Mouse (Mus musculus) forebrain, embryonic 14.5 days (tissue): ENCODE measurements at regions not wholly inside any gene's neighbourhood (a gene's known extent, or its start where the extent isn't known, plus 50 kb on each side); places are given as distances from the start of the nearest gene placed in this dataset.
A peak's percentile ranks its signal among the peaks of the same experiment; 100 is the strongest.

Experiments used
- ATAC-seq: fragments of 200-750 bp; cut with Nextera tagmentation; 2 replicates; pipeline ENCODE4 v1.8.0; 2017; ENCODE audit warnings: mild to moderate bottlenecking, moderate library complexity
- DNase-seq: peaks from one replicate; pipeline ENCODE4 v3.0.0-alpha.2; 2015; ENCODE audit warnings: low spot score
- H3K27ac ChIP-seq: fragments of 300-500 bp; sonication (generic); 2 replicates; pipeline ENCODE4 v1.5.1; 2014; ENCODE audit warnings: low read depth, mild to moderate bottlenecking, control low read depth, low read length, moderate library complexity
- H3K27me3 ChIP-seq: fragments of 300-500 bp; sonication (generic); replicated peaks from 2 replicates; pipeline ENCODE4 v1.6.1; 2014; ENCODE audit warnings: low read length, control low read depth, mixed read lengths; ENCODE audit not compliant: control insufficient read depth, insufficient read depth
- H3K36me3 ChIP-seq: fragments of 300-500 bp; sonication (generic); 2 replicates; pipeline ENCODE4 v1.6.1; 2014; ENCODE audit warnings: low read length, control low read depth; ENCODE audit not compliant: control insufficient read depth, insufficient read depth
- H3K4me1 ChIP-seq: fragments of 300-500 bp; sonication (generic); 2 replicates; pipeline ENCODE4 v1.6.1; 2014; ENCODE audit warnings: antibody characterized with exemption, low read length, control low read depth; ENCODE audit not compliant: control insufficient read depth, insufficient read depth
- H3K4me2 ChIP-seq: fragments of 300-500 bp; sonication (generic); 2 replicates; pipeline ENCODE4 v1.6.1; 2014; ENCODE audit warnings: mild to moderate bottlenecking, control low read depth, low read length
- H3K4me3 ChIP-seq: fragments of 300-500 bp; sonication (generic); 2 replicates; pipeline ENCODE4 v1.5.1; 2014; ENCODE audit warnings: low read depth, low read length, control low read depth
- H3K9ac ChIP-seq: fragments of 300-500 bp; sonication (generic); 2 replicates; pipeline ENCODE4 v1.6.1; 2014; ENCODE audit warnings: mild to moderate bottlenecking, low read length, control low read depth, moderate library complexity
- H3K9me3 ChIP-seq: fragments of 300-500 bp; sonication (generic); replicated peaks from 2 replicates; pipeline ENCODE4 v1.6.1; 2016; ENCODE audit warnings: low read length, control low read depth, mixed read lengths; ENCODE audit not compliant: control insufficient read depth
- WGBS: fragments of 180-500 bp; shearing (Covaris S2); extraction: QIAGEN DNeasy Blood & Tissue Kit; methylation state at CpG from one replicate; pipeline ENCODE4 v1.1.7; 2014; 5-methylcytosine and 5-hydroxymethylcytosine counted together

GRCm38 (mm10) chr13:42490956-42491680, 189.3 kb upstream of the Phactr1 start:
- DNase-seq (no peak), ATAC-seq (no peak)
- no peak overlapping the region for H3K4me2 ChIP-seq
- H3K9ac ChIP-seq, result no peak overlapping the region
- H3K4me3 ChIP-seq, result no peak overlapping the region
- no peaks in the 10 kb centered on the region for H3K36me3 ChIP-seq
- no peak overlapping the region for H3K27ac ChIP-seq
- no peaks in the 10 kb centered on the region for H3K4me1 ChIP-seq
- no peaks in the 10 kb centered on the region for H3K27me3 ChIP-seq
- WGBS, result 83% methylated on average over 4 of the region's 4 CpGs
- no peaks in the 10 kb centered on the region for H3K9me3 ChIP-seq

DNA sequence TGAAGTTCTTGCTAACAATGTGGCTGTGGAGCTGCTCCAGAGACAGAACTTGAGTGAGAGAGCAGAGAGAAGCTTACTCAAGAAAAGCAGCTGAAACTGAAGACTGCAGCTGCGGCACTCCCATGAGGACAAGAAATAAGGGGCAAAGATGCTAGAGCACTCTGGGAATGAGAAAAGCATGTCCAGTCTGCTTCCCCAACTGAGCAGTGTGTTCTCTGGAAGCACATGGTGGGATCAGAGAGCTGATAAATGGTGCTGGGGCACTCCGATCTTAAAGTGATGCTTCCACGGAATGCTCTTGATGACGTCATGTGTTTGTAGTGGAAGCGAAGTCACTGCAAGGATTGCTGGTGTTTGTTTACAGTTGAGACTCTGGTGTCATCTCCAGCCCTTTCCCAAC, 186.1 kb upstream of the Phactr1 start:
- 96% methylated on average over 5 of the region's 5 CpGs for WGBS
- H3K36me3 ChIP-seq, result no peaks in the 10 kb centered on the region
- H3K27ac ChIP-seq, result no peak overlapping the region
- DNase-seq (no peak), ATAC-seq (no peak)
- no peak overlapping the region for H3K4me2 ChIP-seq
- no peaks in the 10 kb centered on the region for H3K27me3 ChIP-seq
- H3K9ac ChIP-seq, result no peak overlapping the region
- no peaks in the 10 kb centered on the region for H3K9me3 ChIP-seq
- no peaks in the 10 kb centered on the region for H3K4me1 ChIP-seq
- H3K4me3 ChIP-seq, result no peak overlapping the region

- H3K27me3 ChIP-seq, result no peaks in the 10 kb centered on the region
- H3K9me3 ChIP-seq, result no peaks in the 10 kb centered on the region
- WGBS, result 68% methylated on average over 4 of the region's 4 CpGs
- DNase-seq (no peak), ATAC-seq (no peak)
- H3K4me2 ChIP-seq, result no peak overlapping the region
- no peak overlapping the region for H3K4me3 ChIP-seq
- no peaks in the 10 kb centered on the region for H3K4me1 ChIP-seq
- no peak overlapping the region for H3K9ac ChIP-seq
- no peak overlapping the region for H3K27ac ChIP-seq
- no peaks in the 10 kb centered on the region for H3K36me3 ChIP-seq
These were observed 182.1 kb upstream of the Phactr1 start for GRCm38 (mm10) chr13:42498351-42498750.

DNA sequence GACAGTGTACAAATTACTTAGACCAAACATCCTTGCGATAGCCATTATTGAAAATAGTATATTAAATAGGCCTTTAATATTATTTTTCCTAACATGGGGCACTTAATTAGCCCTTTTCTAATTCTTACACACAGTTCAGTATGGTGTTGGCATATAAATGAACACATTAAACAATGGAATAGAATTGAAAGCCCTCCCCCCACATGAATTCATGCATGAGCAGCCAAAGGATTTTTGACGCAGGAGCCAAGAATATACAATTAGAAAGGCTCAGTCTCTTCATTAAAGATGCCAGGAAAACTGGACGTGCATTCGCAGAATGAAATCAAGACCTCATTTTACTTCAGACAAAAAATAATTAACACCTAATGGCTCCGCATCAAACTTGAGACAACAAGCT, 172.9 kb upstream of the Phactr1 start:
- no peak overlapping the region for H3K9ac ChIP-seq
- peak overlapping the region; percentile 29; the same call in 1 of the 2 replicates for H3K27ac ChIP-seq
- DNase-seq, result peak; percentile 89
- no peaks in the 10 kb centered on the region for H3K27me3 ChIP-seq
- peaks cover 13% of the 10 kb centered on the region for H3K4me1 ChIP-seq
- peak; percentile 82 for ATAC-seq
- WGBS, result 7% methylated on average over 5 of the region's 5 CpGs
- no peaks in the 10 kb centered on the region for H3K36me3 ChIP-seq
- H3K9me3 ChIP-seq, result no peaks in the 10 kb centered on the region
- H3K4me3 ChIP-seq, result no peak overlapping the region
- no peak overlapping the region for H3K4me2 ChIP-seq

DNA sequence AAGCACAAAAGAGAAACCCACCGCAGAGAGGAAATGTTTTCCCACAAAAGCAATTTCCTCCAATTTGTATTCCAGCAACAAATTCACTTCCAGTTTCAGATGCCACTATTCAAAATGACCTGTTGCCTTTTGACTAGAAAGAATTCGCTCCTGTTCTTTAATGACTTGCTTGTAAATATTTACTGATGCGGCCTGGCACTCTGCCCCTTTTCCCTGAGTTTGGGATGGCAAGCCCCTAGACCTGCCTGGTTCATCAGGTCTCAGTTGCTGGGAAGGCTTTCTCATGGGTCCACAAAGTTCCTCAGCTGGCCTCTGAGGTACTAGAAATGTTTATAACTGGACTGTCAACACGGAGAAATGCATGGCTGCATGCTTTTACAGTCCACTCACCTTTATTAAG, 161.7 kb upstream of the Phactr1 start:
- Histone ChIP-seq H3K27me3 (no peaks in the 10 kb centered on the region), H3K27ac (no peak overlapping the region), H3K4me3 (no peak overlapping the region), H3K4me1 (no peaks in the 10 kb centered on the region), H3K36me3 (no peaks in the 10 kb centered on the region), H3K9me3 (no peaks in the 10 kb centered on the region), H3K9ac (no peak overlapping the region), H3K4me2 (no peak overlapping the region)
- DNase-seq (no peak), ATAC-seq (no peak)
- 86% methylated on average over 4 of the region's 4 CpGs for WGBS

GRCm38 (mm10) chr13:42522553-42522952, 157.9 kb upstream of the Phactr1 start:
- ATAC-seq (no peak), DNase-seq (no peak)
- Histone ChIP-seq H3K4me1 (no peaks in the 10 kb centered on the region), H3K27me3 (no peaks in the 10 kb centered on the region), H3K9ac (no peak overlapping the region), H3K36me3 (no peaks in the 10 kb centered on the region), H3K4me3 (no peak overlapping the region), H3K9me3 (no peaks in the 10 kb centered on the region), H3K4me2 (no peak overlapping the region), H3K27ac (no peak overlapping the region)

GRCm38 (mm10) chr13:42526163-42526562, 154.3 kb upstream of the Phactr1 start:
- Histone ChIP-seq H3K4me1 (no peaks in the 10 kb centered on the region), H3K4me3 (no peak overlapping the region), H3K9ac (no peak overlapping the region), H3K36me3 (no peaks in the 10 kb centered on the region), H3K9me3 (no peaks in the 10 kb centered on the region), H3K27ac (no peak overlapping the region), H3K4me2 (no peak overlapping the region), H3K27me3 (no peaks in the 10 kb centered on the region)
- WGBS, result 71% methylated on average over 4 of the region's 4 CpGs
- ATAC-seq (no peak), DNase-seq (no peak)

- Histone ChIP-seq H3K36me3 (no peaks in the 10 kb centered on the region), H3K4me1 (no peaks in the 10 kb centered on the region), H3K4me3 (no peak overlapping the region), H3K27ac (no peak overlapping the region), H3K9me3 (no peaks in the 10 kb centered on the region), H3K9ac (no peak overlapping the region), H3K27me3 (no peaks in the 10 kb centered on the region), H3K4me2 (no peak overlapping the region)
- WGBS, result 83% methylated on average over 8 of the region's 8 CpGs
- no peak for DNase-seq
- no peak for ATAC-seq
These were observed 153.5 kb upstream of the Phactr1 start for GRCm38 (mm10) chr13:42526966-42527365.

GRCm38 (mm10) chr13:42528169-42528568, 152.3 kb upstream of the Phactr1 start:
- DNase-seq, result no peak
- Histone ChIP-seq H3K4me1 (no peaks in the 10 kb centered on the region), H3K4me2 (no peak overlapping the region), H3K9me3 (no peaks in the 10 kb centered on the region), H3K27ac (no peak overlapping the region), H3K4me3 (no peak overlapping the region), H3K27me3 (no peaks in the 10 kb centered on the region), H3K9ac (no peak overlapping the region), H3K36me3 (no peaks in the 10 kb centered on the region)
- ATAC-seq, result no peak
- 91% methylated on average over 2 of the region's 2 CpGs for WGBS
